Comparison of ENCODE assay signal across 25 mouse cellular contexts in genomic region chr13:26497086-26497485, GRCm38 (mm10).
"Had no signal": no experiment of that assay in that cellular context is flagged by ENCODE, and none has a peak within 500 bp of the region (broad histone marks: within the 10 kb centered on the region; RNA-seq: fewer than 3 reads in every experiment).

No protein-coding gene starts in this region.

- H3K4me2 ChIP-seq: limb, embryonic 13.5 days; liver, embryonic 12.5 days; liver, embryonic 15.5 days; lung, embryonic 15.5 days; midbrain, embryonic 15.5 days; neural tube, embryonic 12.5 days; neural tube, embryonic 15.5 days had no signal

- DNase-seq: kidney, adult 2 months; kidney, postnatal 25 days; liver; lung, adult 18-20 months; lung, postnatal 10 days; lung, postnatal 36 days; right cerebral cortex, adult 18-20 months; right cerebral cortex, postnatal 14 days; right cerebral cortex, postnatal 4 days; thymus, adult 2 months; thymus, postnatal 14 days; thymus, postnatal 4 days had no signal

- H3K27me3 ChIP-seq: limb, embryonic 13.5 days; liver, embryonic 12.5 days; liver, embryonic 15.5 days; lung, embryonic 15.5 days; megakaryocyte, embryonic 14.5 days; midbrain, embryonic 15.5 days; neural tube, embryonic 12.5 days; neural tube, embryonic 15.5 days had no signal

- H3K36me3 ChIP-seq: limb, embryonic 10.5 days; limb, embryonic 13.5 days; liver, embryonic 12.5 days; liver, embryonic 15.5 days; lung, embryonic 15.5 days; midbrain, embryonic 10.5 days; midbrain, embryonic 15.5 days; neural tube, embryonic 12.5 days; neural tube, embryonic 15.5 days had no signal

- H3K4me1 ChIP-seq: limb, embryonic 10.5 days; limb, embryonic 13.5 days; liver, embryonic 12.5 days; liver, embryonic 15.5 days; lung, embryonic 15.5 days; megakaryocyte, embryonic 14.5 days; midbrain, embryonic 10.5 days; midbrain, embryonic 15.5 days; neural tube, embryonic 12.5 days; neural tube, embryonic 15.5 days had no signal

- H3K27ac ChIP-seq: kidney, postnatal 0 days; limb, embryonic 10.5 days; limb, embryonic 13.5 days; liver, embryonic 12.5 days; liver, embryonic 15.5 days; lung, embryonic 15.5 days; midbrain, embryonic 10.5 days; midbrain, embryonic 15.5 days; neural tube, embryonic 12.5 days; neural tube, embryonic 15.5 days; stomach, postnatal 0 days had no signal

- H3K4me3 ChIP-seq: limb, embryonic 10.5 days; limb, embryonic 13.5 days; liver, embryonic 12.5 days; liver, embryonic 15.5 days; lung, embryonic 15.5 days; megakaryocyte, embryonic 14.5 days; midbrain, embryonic 10.5 days; midbrain, embryonic 15.5 days; neural tube, embryonic 12.5 days; neural tube, embryonic 15.5 days had no signal

- H3K9ac ChIP-seq: limb, embryonic 13.5 days; liver, embryonic 12.5 days; liver, embryonic 15.5 days; lung, embryonic 15.5 days; midbrain, embryonic 15.5 days; neural tube, embryonic 12.5 days; neural tube, embryonic 15.5 days had no signal

- ATAC-seq: intestine, postnatal 0 days; liver, embryonic 12.5 days; midbrain, embryonic 15.5 days had no signal

- H3K9me3 ChIP-seq: limb, embryonic 10.5 days; limb, embryonic 13.5 days; liver, embryonic 12.5 days; liver, embryonic 15.5 days; lung, embryonic 15.5 days; megakaryocyte, embryonic 14.5 days; midbrain, embryonic 10.5 days; midbrain, embryonic 15.5 days; neural tube, embryonic 12.5 days; neural tube, embryonic 15.5 days had no signal
